Mouse (Mus musculus) stomach, embryonic 15.5 days (tissue): ENCODE results near the gene Tns1. TPM values are rescaled to one million over a fixed set of nuclear protein-coding genes. Genes with fewer than 3 reads are reported as not detected.

Experiments used
- ATAC-seq: fragments of 200-750 bp; cut with Nextera tagmentation; 2 replicates; pipeline ENCODE4 v1.8.0; 2017; ENCODE audit warnings: low read depth, moderate number of reproducible peaks, moderate TSS enrichment; ENCODE audit not compliant: insufficient read depth, low FRiP score
- H3K27ac ChIP-seq: fragments of 300-500 bp; sonication (generic); 2 replicates; pipeline ENCODE4 v1.5.1; 2015; ENCODE audit warnings: mild to moderate bottlenecking, inconsistent platforms
- H3K27me3 ChIP-seq: fragments of 300-500 bp; sonication (generic); replicated peaks from 2 replicates; pipeline ENCODE4 v1.6.1; 2015; ENCODE audit warnings: inconsistent platforms
- H3K36me3 ChIP-seq: fragments of 300-500 bp; sonication (generic); 2 replicates; pipeline ENCODE4 v1.6.1; 2015; ENCODE audit warnings: inconsistent platforms
- H3K4me1 ChIP-seq: fragments of 300-500 bp; sonication (generic); 2 replicates; pipeline ENCODE4 v1.6.1; 2015; ENCODE audit warnings: inconsistent platforms
- H3K4me2 ChIP-seq: fragments of 300-500 bp; sonication (generic); 2 replicates; pipeline ENCODE4 v1.6.1; 2015; ENCODE audit warnings: mild to moderate bottlenecking, inconsistent platforms
- H3K4me3 ChIP-seq: fragments of 300-500 bp; sonication (generic); replicated peaks from 2 replicates; pipeline ENCODE4 v1.5.1; 2015; ENCODE audit warnings: inconsistent platforms
- H3K9ac ChIP-seq: fragments of 300-500 bp; sonication (generic); 2 replicates; pipeline ENCODE4 v1.6.1; 2015; ENCODE audit warnings: inconsistent platforms
- H3K9me3 ChIP-seq: fragments of 300-500 bp; sonication (generic); 2 replicates; pipeline ENCODE4 v1.6.1; 2016; ENCODE audit warnings: inconsistent platforms
- WGBS: fragments of 180-500 bp; shearing (Covaris S2); methylation state at CpG from one replicate; pipeline ENCODE4 v1.1.7; 2015; 5-methylcytosine and 5-hydroxymethylcytosine counted together
- polyA plus RNA-seq: library from polyadenylated mRNA; unstranded; fragments of >200 nt; fragmentation: Nextera tagmentation; extraction: Ambion mirVana; gene quantifications from 2 replicates; pipeline ENCODE4 v1.2.1, GENCODE M21; 2015

Gene Tns1
- polyA plus RNA-seq, 1 experiment from 2014 or later, result 34.5 TPM

DNA sequence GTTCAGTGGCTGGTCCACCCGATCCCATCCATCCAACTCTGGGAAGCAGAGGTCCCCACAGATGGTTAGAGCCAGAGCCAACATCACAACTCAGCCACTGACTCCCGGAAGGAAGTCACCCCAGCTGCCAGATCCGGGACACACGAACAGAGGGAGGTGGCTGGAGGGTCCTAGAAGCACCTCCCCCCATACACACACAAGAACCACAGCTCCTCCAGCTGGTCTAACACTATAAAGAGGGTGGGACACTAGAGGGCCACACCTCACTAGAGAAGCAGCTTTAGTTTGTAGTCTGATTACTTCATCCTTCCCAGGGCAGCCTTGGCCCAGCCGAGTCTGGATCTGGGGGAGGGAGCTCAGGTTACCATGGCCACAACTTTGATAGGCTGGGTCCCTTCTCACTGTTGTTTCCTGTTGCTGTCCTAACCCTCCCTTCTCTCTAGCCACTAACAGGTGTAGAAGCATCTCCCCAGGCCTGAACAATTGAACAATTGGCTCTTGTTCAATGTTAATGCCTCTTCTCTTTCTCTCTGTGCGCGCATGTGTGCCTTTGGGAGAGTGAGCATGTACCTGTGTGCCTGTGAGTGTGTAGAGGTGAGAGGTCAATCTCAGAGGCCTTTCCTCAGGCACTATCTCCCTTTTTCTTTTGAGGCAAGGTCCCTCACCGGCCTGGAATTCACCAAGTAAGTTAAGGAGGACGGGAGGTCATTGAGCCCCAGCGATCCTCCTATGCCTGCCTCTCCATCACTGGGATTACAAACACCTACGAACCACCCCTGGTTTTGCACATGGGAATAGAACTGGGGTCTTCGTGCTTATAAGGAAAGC lies 157.6 kb downstream of the Tns1 start:
- Histone ChIP-seq H3K9ac (no peak overlapping the region), H3K36me3 (no peaks in the 10 kb centered on the region), H3K4me1 (peaks cover 61% of the 10 kb centered on the region), H3K27ac (peak overlapping the region; percentile 31), H3K9me3 (no peaks in the 10 kb centered on the region), H3K27me3 (no peaks in the 10 kb centered on the region), H3K4me3 (no peak overlapping the region), H3K4me2 (no peak overlapping the region)
- ATAC-seq, result peak; percentile 18; the same call in 1 of the 2 replicates
- 61% methylated on average over 12 of the region's 12 CpGs for WGBS

DNA sequence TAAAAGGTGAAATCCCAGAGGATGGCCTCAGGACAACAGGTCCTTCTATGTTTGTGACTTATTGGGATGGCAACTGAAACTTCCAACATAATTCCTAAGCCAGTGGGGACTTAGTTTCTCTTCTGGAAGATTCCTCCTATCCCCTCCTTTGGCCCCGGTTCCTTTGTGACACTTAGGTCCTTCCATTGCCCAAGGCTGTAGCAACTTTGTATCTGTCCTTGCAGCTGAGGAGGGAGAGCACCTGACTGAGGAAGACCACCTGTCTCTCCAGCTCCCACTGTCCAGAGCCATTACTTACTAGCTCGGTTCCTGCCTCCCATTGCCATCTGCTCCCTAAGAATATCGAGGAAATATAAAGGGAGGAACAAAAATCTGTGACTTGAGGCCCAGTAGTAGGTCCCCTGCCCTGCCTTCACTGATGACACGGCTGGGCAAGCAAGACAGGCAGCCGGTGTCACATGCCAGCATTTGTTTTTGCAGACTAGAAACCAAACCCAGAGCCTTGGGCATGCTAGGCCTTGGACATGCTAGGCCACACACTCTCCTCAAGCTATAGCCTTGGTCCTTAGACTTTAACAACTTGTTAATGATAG lies 160.0 kb downstream of the Tns1 start:
- no peak for ATAC-seq
- H3K36me3 ChIP-seq, result no peaks in the 10 kb centered on the region
- H3K27ac ChIP-seq, result peak overlapping the region; percentile 95
- no peak overlapping the region for H3K9ac ChIP-seq
- no peaks in the 10 kb centered on the region for H3K27me3 ChIP-seq
- 0 out of 2 replicates have a peak overlapping the region, but pooled peaks have one; percentile 57 for H3K4me2 ChIP-seq
- no peak overlapping the region for H3K4me3 ChIP-seq
- 78% methylated on average over 5 of the region's 5 CpGs for WGBS
- peaks cover 57% of the 10 kb centered on the region for H3K4me1 ChIP-seq
- no peaks in the 10 kb centered on the region for H3K9me3 ChIP-seq

DNA sequence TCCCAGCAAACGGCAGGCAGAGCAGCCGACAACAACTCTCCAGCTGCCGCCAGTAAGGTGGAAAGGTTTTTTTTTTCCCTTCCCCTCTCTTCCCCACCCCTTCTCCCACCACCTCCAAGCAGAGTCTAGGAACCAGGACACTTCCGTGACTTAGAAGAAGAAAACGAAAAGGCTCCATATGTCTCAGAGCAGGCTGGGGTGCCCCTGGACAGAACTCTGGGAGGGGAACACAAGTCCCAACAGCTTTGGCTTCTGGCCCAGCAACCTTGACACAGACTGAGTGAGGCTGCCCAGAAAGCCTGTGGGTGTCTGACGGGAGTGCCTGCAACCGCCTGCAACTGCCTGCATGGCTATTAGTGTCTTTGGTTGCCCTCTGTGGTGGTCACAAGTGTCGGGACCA lies 160.6 kb downstream of the Tns1 start:
- Histone ChIP-seq H3K27ac (peak overlapping the region; percentile 95), H3K27me3 (no peaks in the 10 kb centered on the region), H3K36me3 (no peaks in the 10 kb centered on the region), H3K9me3 (no peaks in the 10 kb centered on the region), H3K4me2 (peak overlapping the region; percentile 57), H3K4me1 (peaks cover 57% of the 10 kb centered on the region), H3K4me3 (no peak overlapping the region), H3K9ac (0 out of 2 replicates have a peak overlapping the region, but pooled peaks have one; percentile 3)
- ATAC-seq, result no peak
- 24% methylated on average over 8 of the region's 8 CpGs for WGBS

DNA sequence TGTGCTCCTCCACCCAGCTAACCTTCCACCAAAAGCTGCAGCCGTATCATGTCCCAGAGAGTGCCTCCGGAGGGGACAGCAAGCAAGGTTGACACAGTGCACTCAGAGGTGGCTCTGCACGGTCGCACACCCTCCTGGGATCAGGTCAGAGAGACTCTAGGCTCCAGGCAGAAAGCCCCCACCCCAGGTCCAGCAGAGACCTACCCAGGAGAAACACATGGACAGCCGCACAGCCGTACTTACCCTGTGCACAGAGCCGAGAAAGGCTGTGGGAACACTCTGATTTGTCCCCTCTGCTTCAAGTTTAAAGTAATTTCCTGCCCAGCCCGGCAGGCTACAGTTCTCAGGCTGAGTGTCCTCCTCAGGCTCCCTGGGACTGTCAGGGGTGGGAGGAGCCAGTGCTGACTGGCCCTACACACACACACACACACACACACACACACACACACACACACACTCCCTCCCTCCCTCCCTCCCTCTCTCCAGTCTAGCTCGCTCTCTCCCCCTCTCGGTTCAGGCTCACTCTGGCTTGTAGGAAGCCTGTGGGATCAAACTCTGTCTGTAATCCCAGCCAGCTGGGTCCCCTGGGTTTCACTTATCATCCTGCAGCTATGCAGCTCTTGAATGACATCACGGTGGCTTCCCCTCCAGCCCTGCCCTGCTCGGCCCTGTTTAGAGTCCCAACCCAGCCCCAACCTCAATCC lies 161.4 kb downstream of the Tns1 start:
- peak overlapping the region; percentile 39 for H3K4me3 ChIP-seq
- H3K4me1 ChIP-seq, result peaks cover 58% of the 10 kb centered on the region
- no peaks in the 10 kb centered on the region for H3K9me3 ChIP-seq
- peak; percentile 84 for ATAC-seq
- H3K27me3 ChIP-seq, result no peaks in the 10 kb centered on the region
- H3K36me3 ChIP-seq, result no peaks in the 10 kb centered on the region
- peak overlapping the region; percentile 57 for H3K4me2 ChIP-seq
- H3K9ac ChIP-seq, result peak overlapping the region; percentile 21; the same call in 1 of the 2 replicates
- peak overlapping the region; percentile 95 for H3K27ac ChIP-seq
- 9% methylated on average over 11 of the region's 12 CpGs for WGBS

DNA sequence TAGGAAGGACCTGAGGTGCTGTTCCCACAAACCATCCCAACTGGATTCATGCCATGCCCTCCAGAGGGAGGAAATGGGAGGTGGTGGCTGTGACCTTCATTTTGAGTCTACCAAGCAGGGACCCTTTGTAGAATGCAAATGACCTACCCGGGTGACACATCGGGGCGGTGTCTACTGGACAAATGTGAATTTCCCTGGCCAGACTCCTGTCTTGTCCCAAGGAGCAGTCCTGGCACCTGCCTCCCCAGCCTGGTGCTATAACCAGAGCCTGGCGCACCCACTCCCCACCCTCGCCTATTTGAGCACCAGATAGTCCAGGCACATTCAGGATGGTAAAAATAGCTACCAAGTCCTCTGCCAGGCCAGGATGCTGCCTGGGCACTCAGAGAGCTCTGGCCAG lies 162.2 kb downstream of the Tns1 start:
- Histone ChIP-seq H3K27ac (peak overlapping the region; percentile 95; the same call in 1 of the 2 replicates), H3K4me1 (peaks cover 65% of the 10 kb centered on the region)

DNA sequence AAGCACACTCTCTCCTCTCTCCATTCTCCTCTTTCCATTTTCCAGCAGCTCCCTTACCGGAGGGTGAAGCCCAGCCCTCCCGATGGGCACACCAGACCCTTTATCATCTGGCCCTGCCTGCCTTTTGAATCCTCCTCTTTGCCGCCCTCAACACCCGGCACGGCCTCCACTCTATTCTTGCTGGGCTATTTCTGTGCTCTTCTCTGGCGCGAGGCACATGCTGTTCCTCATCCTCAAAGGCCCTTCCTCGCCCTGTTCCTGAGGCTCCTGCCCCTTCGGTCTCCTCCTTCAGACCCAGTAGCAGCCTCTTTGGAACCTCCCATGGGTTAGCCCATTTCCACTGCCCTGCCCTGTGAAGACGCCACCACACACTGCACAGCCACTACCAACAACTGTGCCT lies 164.5 kb downstream of the Tns1 start:
- peaks cover 77% of the 10 kb centered on the region for H3K4me1 ChIP-seq

More for the DNA sequence above, 162.2 kb downstream of the Tns1 start:
- H3K4me2 ChIP-seq, result peak overlapping the region; percentile 57
- H3K27me3 ChIP-seq, result no peaks in the 10 kb centered on the region
- no peaks in the 10 kb centered on the region for H3K9me3 ChIP-seq
- peak overlapping the region; percentile 21; the same call in 1 of the 2 replicates for H3K9ac ChIP-seq
- peak overlapping the region; percentile 39 for H3K4me3 ChIP-seq
- no peaks in the 10 kb centered on the region for H3K36me3 ChIP-seq
- 86% methylated on average over 5 of the region's 5 CpGs for WGBS
- no peak for ATAC-seq

DNA sequence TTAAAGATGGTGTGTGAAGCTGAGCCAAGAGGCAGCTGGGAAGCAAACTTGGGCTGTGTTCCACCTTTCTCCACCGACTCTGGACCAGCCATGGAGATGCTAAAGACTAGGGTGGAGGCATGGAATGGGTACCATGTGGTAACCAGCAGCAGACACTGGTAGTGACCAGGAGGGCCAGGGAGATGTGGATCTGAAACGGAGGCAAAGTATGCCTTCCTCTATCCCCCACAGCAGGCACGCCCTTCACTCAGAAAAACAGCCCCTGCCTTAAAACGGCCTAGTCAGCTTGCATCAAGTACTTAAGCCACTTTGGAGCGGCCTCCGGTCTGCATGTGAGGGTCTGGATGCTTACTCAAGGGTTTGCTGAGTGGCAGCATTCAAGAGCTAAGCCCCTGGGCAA lies 164.9 kb downstream of the Tns1 start:
- 77% methylated on average over 6 of the region's 6 CpGs for WGBS
- Histone ChIP-seq H3K36me3 (no peaks in the 10 kb centered on the region), H3K27ac (peak overlapping the region; percentile 6; the same call in 1 of the 2 replicates), H3K9me3 (no peaks in the 10 kb centered on the region), H3K4me3 (no peak overlapping the region), H3K4me1 (peaks cover 78% of the 10 kb centered on the region), H3K9ac (no peak overlapping the region), H3K27me3 (no peaks in the 10 kb centered on the region), H3K4me2 (no peak overlapping the region)
- ATAC-seq, result no peak

More for the DNA sequence above, 164.5 kb downstream of the Tns1 start:
- H3K4me3 ChIP-seq, result no peak overlapping the region
- no peak overlapping the region for H3K4me2 ChIP-seq
- no peak overlapping the region for H3K9ac ChIP-seq
- H3K36me3 ChIP-seq, result no peaks in the 10 kb centered on the region
- H3K27ac ChIP-seq, result peak overlapping the region; percentile 6; the same call in 1 of the 2 replicates
- H3K9me3 ChIP-seq, result no peaks in the 10 kb centered on the region
- no peaks in the 10 kb centered on the region for H3K27me3 ChIP-seq
- ATAC-seq, result no peak
- WGBS, result 85% methylated on average over 10 of the region's 10 CpGs

DNA sequence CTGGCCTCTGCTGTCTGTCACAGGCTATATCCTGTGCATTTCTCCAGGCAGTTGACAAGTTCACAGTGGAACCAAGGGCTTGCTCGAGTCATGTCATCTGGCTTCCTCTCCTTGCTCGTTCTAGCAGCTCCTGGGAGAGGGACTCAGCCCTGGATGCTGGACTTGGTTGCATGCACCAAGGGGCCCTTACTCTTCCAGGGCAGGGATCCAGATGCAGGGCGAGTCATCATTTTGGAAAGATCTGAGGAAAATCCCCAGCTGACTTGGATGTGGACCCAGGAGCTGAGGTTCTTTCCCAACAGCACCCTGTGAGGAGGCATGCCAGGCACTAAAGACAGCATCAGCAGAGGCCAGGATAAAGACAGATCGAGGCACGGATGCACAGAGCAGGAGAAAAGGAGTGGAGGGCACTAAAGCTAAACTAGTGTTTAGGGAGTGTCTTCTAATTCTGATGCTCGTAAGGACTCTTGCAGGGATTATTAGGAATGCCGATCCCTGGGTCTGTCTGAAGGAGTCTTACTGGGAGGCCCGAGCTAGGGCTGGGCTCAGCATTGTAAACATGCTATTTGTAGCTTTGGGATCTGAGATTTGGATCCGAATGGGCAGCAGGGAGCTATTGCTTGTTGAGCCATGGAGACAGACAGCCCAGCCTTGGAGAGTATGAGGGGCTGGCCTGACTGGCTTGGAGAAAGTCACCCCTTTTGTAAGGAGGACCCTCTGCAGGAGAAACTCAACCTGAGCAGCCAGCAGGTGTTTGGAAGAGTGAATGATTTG lies 165.9 kb downstream of the Tns1 start:
- H3K9me3 ChIP-seq, result no peaks in the 10 kb centered on the region
- no peak overlapping the region for H3K9ac ChIP-seq
- H3K36me3 ChIP-seq, result no peaks in the 10 kb centered on the region
- H3K4me1 ChIP-seq, result peaks cover 73% of the 10 kb centered on the region
- no peak for ATAC-seq
- WGBS, result 31% methylated on average over 9 of the region's 9 CpGs
- H3K4me2 ChIP-seq, result 0 out of 2 replicates have a peak overlapping the region, but pooled peaks have one; percentile 5
- H3K4me3 ChIP-seq, result no peak overlapping the region
- peak overlapping the region; percentile 65 for H3K27ac ChIP-seq
- no peaks in the 10 kb centered on the region for H3K27me3 ChIP-seq

- WGBS, result 62% methylated on average over 4 of the region's 4 CpGs
- 0 out of 2 replicates have a peak, but pooled peaks cover 2% of the 10 kb centered on the region for H3K36me3 ChIP-seq
- no peak overlapping the region for H3K9ac ChIP-seq
- ATAC-seq, result no peak
- no peaks in the 10 kb centered on the region for H3K27me3 ChIP-seq
- H3K27ac ChIP-seq, result peak overlapping the region; percentile 65; the same call in 1 of the 2 replicates
- peaks cover 66% of the 10 kb centered on the region for H3K4me1 ChIP-seq
- H3K4me2 ChIP-seq, result no peak overlapping the region
- no peak overlapping the region for H3K4me3 ChIP-seq
- H3K9me3 ChIP-seq, result no peaks in the 10 kb centered on the region
These were observed 166.8 kb downstream of the Tns1 start for GRCm38 (mm10) chr1:73957428-73957827.

DNA sequence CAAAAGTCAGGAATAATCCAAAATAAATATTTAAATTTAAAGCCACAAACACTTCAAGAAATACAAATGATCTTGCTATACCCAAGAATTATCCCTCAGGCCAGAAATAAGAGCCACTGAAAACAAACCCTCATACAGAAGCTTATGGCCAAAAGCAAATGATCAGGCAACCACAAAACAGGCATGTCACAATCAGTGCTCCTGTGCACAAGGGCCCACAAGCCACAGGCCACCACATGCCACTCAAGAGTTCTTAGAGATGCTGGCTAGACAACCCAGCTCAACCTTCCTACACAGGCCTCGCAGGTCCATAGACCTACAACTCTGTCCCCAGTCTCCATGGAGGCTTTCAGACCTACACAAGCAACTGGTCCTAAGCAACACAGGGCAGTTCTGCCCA lies 167.9 kb downstream of the Tns1 start:
- H3K4me1 ChIP-seq, result peaks cover 57% of the 10 kb centered on the region
- H3K27me3 ChIP-seq, result no peaks in the 10 kb centered on the region
- WGBS, result 82% methylated on average over 1 of the region's 1 CpGs
- H3K4me2 ChIP-seq, result no peak overlapping the region
- H3K4me3 ChIP-seq, result no peak overlapping the region
- H3K27ac ChIP-seq, result 0 out of 2 replicates have a peak overlapping the region, but pooled peaks have one; percentile 38
- no peak overlapping the region for H3K9ac ChIP-seq
- H3K9me3 ChIP-seq, result no peaks in the 10 kb centered on the region
- 0 out of 2 replicates have a peak, but pooled peaks cover 7% of the 10 kb centered on the region for H3K36me3 ChIP-seq
- ATAC-seq, result no peak

GRCm38 (mm10) chr1:73955259-73955842 lies 168.9 kb downstream of the Tns1 start:
- no peak overlapping the region for H3K9ac ChIP-seq
- peak overlapping the region; percentile 66 for H3K27ac ChIP-seq
- WGBS, result 24% methylated on average over 4 of the region's 4 CpGs
- peaks cover 10% of the 10 kb centered on the region; the same call in 1 of the 2 replicates for H3K36me3 ChIP-seq
- H3K4me1 ChIP-seq, result peaks cover 57% of the 10 kb centered on the region
- H3K4me3 ChIP-seq, result no peak overlapping the region
- peak; percentile 51; the same call in 1 of the 2 replicates for ATAC-seq
- peak overlapping the region; percentile 14; the same call in 1 of the 2 replicates for H3K4me2 ChIP-seq
- no peaks in the 10 kb centered on the region for H3K9me3 ChIP-seq
- H3K27me3 ChIP-seq, result no peaks in the 10 kb centered on the region
